Mouse (Mus musculus): ENCODE results near the gene Scn10a.

DNA sequence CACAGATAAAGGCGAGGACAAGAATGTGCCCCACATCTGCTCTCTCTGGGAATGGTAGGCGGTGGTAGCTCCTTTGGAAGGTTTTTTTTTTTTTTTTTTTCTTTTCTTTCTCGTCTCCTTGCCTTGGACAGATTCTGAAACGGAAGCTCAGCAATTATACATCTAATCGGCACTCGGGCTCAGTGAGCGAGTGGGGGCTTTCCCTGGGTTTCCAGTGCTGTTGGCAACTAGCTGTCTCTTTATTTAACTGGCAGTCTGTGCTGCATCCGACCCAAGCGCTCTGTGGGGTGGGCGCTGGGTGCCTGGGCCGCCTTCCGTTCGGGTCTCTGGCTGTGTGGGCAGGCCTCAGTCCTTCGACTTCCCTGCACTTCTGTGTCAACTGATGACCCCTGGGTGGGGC lies 146.1 kb downstream of the Scn10a start:
- TF ChIP-seq TBP (conservative IDR thresholded peaks at IDR 0.05; ENCODE audit: low read depth, low read length) (no peak), E2F4 (IDR thresholded peaks at IDR 0.05; ENCODE audit: insufficient replicate concordance, low read depth, low read length) (no peak), POLR2AphosphoS2 (IDR thresholded peaks at IDR 0.05; ENCODE audit: low read depth, low read length) (no peak), CTCF (conservative IDR thresholded peaks at IDR 0.05 in 1 of 2, IDR thresholded peaks at IDR 0.05 in 1 of 2; ENCODE audit: low read depth in 2 of 2, low read length in 2 of 2) (no peak), MAX (IDR thresholded peaks at IDR 0.05; ENCODE audit: low read length) (no peak), POLR2A (IDR thresholded peaks at IDR 0.05; ENCODE audit: low read depth, low read length) (no peak), MXI1 (IDR thresholded peaks at IDR 0.05; ENCODE audit: low read depth, low read length) (no peak), EP300 (IDR thresholded peaks at IDR 0.05; ENCODE audit: low read length) (no peak), USF1 (IDR thresholded peaks at IDR 0.05; ENCODE audit: low read depth, low read length) (no peak), ZNF384 (IDR thresholded peaks at IDR 0.05; ENCODE audit: low read depth, low read length) (peak; percentile 82), ZC3H11A (IDR thresholded peaks at IDR 0.05; ENCODE audit: low read depth, low read length) (no peak), MAFK (IDR thresholded peaks at IDR 0.05; ENCODE audit: insufficient replicate concordance, low read length) (no peak)
